9 mouse cellular contexts compared by ENCODE assay signal in the genomic region with DNA sequence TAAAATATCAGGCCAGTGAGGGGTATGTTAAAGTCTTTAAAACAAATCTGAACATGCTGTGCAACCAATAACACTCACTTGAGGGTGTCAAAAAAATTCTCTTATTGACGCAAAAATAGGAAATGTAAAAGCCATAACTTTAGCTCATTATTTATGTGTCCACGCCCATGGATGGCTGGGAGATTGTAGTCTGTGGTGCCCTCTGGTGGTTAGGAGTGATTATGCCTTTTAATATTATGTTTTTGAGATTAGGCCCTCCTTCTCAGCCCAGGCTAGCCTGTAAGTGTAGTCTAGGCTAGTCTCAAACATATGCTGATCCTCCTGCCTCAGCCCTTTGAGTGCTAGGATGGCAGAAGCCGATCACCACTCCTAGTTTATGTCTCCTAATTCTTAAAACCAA.
A peak's percentile ranks its signal among the peaks of the same experiment; 100 is the strongest.
DNase-seq lines count a peak whose midpoint lies in the region; ATAC-seq and TF ChIP-seq lines count a peak whose summit lies in the region.
"Had no signal": no experiment of that assay in that cellular context is flagged by ENCODE, and none has a peak within 500 bp of the region (broad histone marks: within the 10 kb centered on the region; RNA-seq: fewer than 3 reads in every experiment).

No protein-coding gene starts in this region.

- no peak overlapping the region for H3K9ac ChIP-seq in midbrain, embryonic 14.5 days (replicated peaks; ENCODE audit: low read length)
- H3K9ac ChIP-seq in stomach, postnatal 0 days (ENCODE audit: low read length), result no peak overlapping the region

- no peak overlapping the region for H3K27ac ChIP-seq in midbrain, embryonic 14.5 days (replicated peaks; ENCODE audit: low read depth, low read length)
- no peak overlapping the region for H3K27ac ChIP-seq in midbrain, embryonic 10.5 days (replicated peaks)
- H3K27ac ChIP-seq in stomach, postnatal 0 days (replicated peaks), result no peak overlapping the region

- DNase-seq in heart, adult 11 months, result peak; percentile 66
- no peak for DNase-seq in heart, postnatal 25 days (ENCODE audit: low spot score)
- DNase-seq in midbrain, embryonic 14.5 days, result peak; percentile 11
- no peak for DNase-seq in midbrain, embryonic 10.5 days (ENCODE audit: low spot score)
- DNase-seq in stomach, postnatal 0 days (ENCODE audit: low spot score), result peak; percentile 26
- DNase-seq in spleen, postnatal 4 days (ENCODE audit: low spot score in 2 of 2), result no peak
- no peak for DNase-seq in neural tube, embryonic 10.5 days (ENCODE audit: extremely low spot score, low spot score)

- H3K4me1 ChIP-seq in midbrain, embryonic 14.5 days (ENCODE audit: control insufficient read depth, insufficient read depth, low read length), result peaks cover 6% of the 10 kb centered on the region; the same call in 1 of the 2 replicates
- H3K4me1 ChIP-seq in midbrain, embryonic 10.5 days, result no peaks in the 10 kb centered on the region
- no peaks in the 10 kb centered on the region for H3K4me1 ChIP-seq in stomach, postnatal 0 days (replicated peaks; ENCODE audit: control insufficient read depth, insufficient read depth)

- H3K36me3 ChIP-seq in midbrain, embryonic 14.5 days (ENCODE audit: control insufficient read depth, insufficient read depth, low read length), result no peaks in the 10 kb centered on the region
- no peaks in the 10 kb centered on the region for H3K36me3 ChIP-seq in midbrain, embryonic 10.5 days
- no peaks in the 10 kb centered on the region for H3K36me3 ChIP-seq in stomach, postnatal 0 days (ENCODE audit: control insufficient read depth, insufficient read depth, low read length)

- H3K4me2 ChIP-seq in midbrain, embryonic 14.5 days (ENCODE audit: low read length), result no peak overlapping the region
- no peak overlapping the region for H3K4me2 ChIP-seq in stomach, postnatal 0 days (replicated peaks; ENCODE audit: low read depth)

- H3K9me3 ChIP-seq in midbrain, embryonic 14.5 days (ENCODE audit: control insufficient read depth, low read length), result no peaks in the 10 kb centered on the region
- no peaks in the 10 kb centered on the region for H3K9me3 ChIP-seq in midbrain, embryonic 10.5 days (replicated peaks)
- H3K9me3 ChIP-seq in stomach, postnatal 0 days (ENCODE audit: control insufficient read depth, low read length), result no peaks in the 10 kb centered on the region

- no peaks in the 10 kb centered on the region for H3K27me3 ChIP-seq in midbrain, embryonic 14.5 days (ENCODE audit: control insufficient read depth, insufficient read depth, low read length)
- H3K27me3 ChIP-seq in midbrain, embryonic 10.5 days (ENCODE audit: low read depth, poor library complexity, severe bottlenecking), result no peaks in the 10 kb centered on the region
- no peaks in the 10 kb centered on the region for H3K27me3 ChIP-seq in stomach, postnatal 0 days (ENCODE audit: control insufficient read depth, insufficient read depth, low read length)

- no peak overlapping the region for H3K4me3 ChIP-seq in midbrain, embryonic 14.5 days (replicated peaks; ENCODE audit: low read depth, low read length)
- no peak overlapping the region for H3K4me3 ChIP-seq in midbrain, embryonic 10.5 days
- no peak overlapping the region for H3K4me3 ChIP-seq in stomach, postnatal 0 days (ENCODE audit: low read depth, low read length)

- intact Hi-C loops in heart, postnatal 25 days (cut with DNase I), result loop anchor here (1.0 to 5.0 kb wide), 2 partner anchors 127 to 491 kb away; no protein-coding TSS in a partner anchor

- no peak for TF ChIP-seq EP300 in stomach, postnatal 0 days (optimal IDR thresholded peaks at IDR 0.05)

- no peak for ATAC-seq in midbrain, embryonic 14.5 days (ENCODE audit: low FRiP score, low TSS enrichment)
- ATAC-seq in common myeloid progenitor, adult 5-6 weeks (replicated peaks; ENCODE audit: low read depth, poor library complexity, severe bottlenecking), result peak; percentile 93
- ATAC-seq in stomach, postnatal 0 days (ENCODE audit: low FRiP score, low TSS enrichment), result no peak
- ATAC-seq: midbrain, embryonic 16.5 days had no signal

- WGBS in midbrain, embryonic 14.5 days, result 85% methylated on average over 3 of the region's 3 CpGs
- 87% methylated on average over 3 of the region's 3 CpGs for WGBS in midbrain, embryonic 10.5 days
- WGBS in stomach, postnatal 0 days, result 75% methylated on average over 3 of the region's 3 CpGs

- TF ChIP-seq CTCF in stomach, postnatal 0 days (IDR thresholded peaks at IDR 0.05; ENCODE audit: low read depth), result peak; percentile 75

Comparison
In these comparisons a context has a peak if more than half of its experiments do, and no peak if none do; other contexts are left out.
1. DNase-seq: peak in heart, adult 11 months (single experiment), midbrain, embryonic 14.5 days (single experiment) and stomach, postnatal 0 days (single experiment); none in heart, postnatal 25 days (single experiment), midbrain, embryonic 10.5 days (single experiment), spleen, postnatal 4 days (0 of 2) and neural tube, embryonic 10.5 days (single experiment).